Mouse (Mus musculus): ENCODE results near the gene Btbd35f3. TPM values are rescaled to one million over a fixed set of nuclear protein-coding genes. Genes with fewer than 3 reads are reported as not detected.

The Btbd35f3 gene
- total RNA-seq (2023; ENCODE audit: inconsistent age) = not detected in 4 replicates

DNA sequence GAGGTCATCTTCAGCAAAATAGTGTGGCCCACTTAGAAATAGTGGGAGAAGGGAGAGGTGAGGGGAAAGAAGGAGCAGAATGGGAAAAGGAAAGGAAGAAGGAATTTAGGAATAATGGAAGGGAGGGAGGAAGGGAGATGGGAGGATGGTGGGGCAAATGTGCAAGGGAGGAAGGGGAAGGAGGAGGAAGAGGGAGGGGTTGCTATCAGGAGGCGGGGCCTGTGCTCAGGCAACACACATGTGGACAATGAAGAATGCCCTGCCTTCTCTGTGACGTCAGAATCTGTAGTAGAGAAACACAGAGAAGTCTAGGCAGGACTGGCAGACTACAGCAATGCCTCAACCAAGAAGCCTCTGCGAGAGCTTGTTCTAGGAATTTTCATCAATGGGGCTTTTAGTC is at the start of gene Btbd35f3:
Btbd35f3 (plus strand) TSS at position 301 of the 400 bp plus-strand sequence.

Other genes with a start within 250 kb of the Btbd35f3 start
- gene Btbd35f16, start 80.7 kb upstream of the Btbd35f3 start, total RNA-seq (2023; ENCODE audit: inconsistent age) = not detected in 4 replicates
- not detected in 4 replicates for gene Btbd35f28, start 158.9 kb downstream of the Btbd35f3 start, total RNA-seq (2023; ENCODE audit: inconsistent age)